Mouse (Mus musculus) lung, postnatal 14 days (tissue): ENCODE measurements around the gene Klhdc10.

Source experiments
- DNase-seq: peaks from one replicate; pipeline ENCODE4 v3.0.0; 2021

Gene Klhdc10

GRCm38 (mm10) chr6:30471706-30472105 is 70.0 kb downstream of the Klhdc10 start:
- no peak for DNase-seq

- DNase-seq = no peak
Measured at GRCm38 (mm10) chr6:30476025-30476765, 74.5 kb downstream of the Klhdc10 start.

- no peak for DNase-seq
Measured at GRCm38 (mm10) chr6:30477210-30477714, 75.6 kb downstream of the Klhdc10 start.

- DNase-seq = no peak
Measured at GRCm38 (mm10) chr6:30477784-30478183, 76.1 kb downstream of the Klhdc10 start.

GRCm38 (mm10) chr6:30479418-30479817 is 77.8 kb downstream of the Klhdc10 start:
- DNase-seq = no peak

- DNase-seq = no peak
Measured at GRCm38 (mm10) chr6:30482908-30483307, 81.2 kb downstream of the Klhdc10 start.

- DNase-seq = no peak
Measured at GRCm38 (mm10) chr6:30486504-30486903, 84.8 kb downstream of the Klhdc10 start.

- DNase-seq = no peak
Measured at GRCm38 (mm10) chr6:30499049-30499448, 97.4 kb downstream of the Klhdc10 start.
